Mouse (Mus musculus) hindbrain, embryonic 15.5 days (tissue): ENCODE measurements around the gene Gm16253. TPM values are rescaled to one million over a fixed set of nuclear protein-coding genes. Genes with fewer than 3 reads are reported as not detected.

Source experiments
- ATAC-seq: fragments of 200-750 bp; cut with Nextera tagmentation; 2 replicates; pipeline ENCODE4 v1.8.0; 2017; ENCODE audit warnings: low read depth, moderate number of reproducible peaks, moderate TSS enrichment; ENCODE audit not compliant: low FRiP score
- H3K27ac ChIP-seq: fragments of 300-500 bp; sonication (generic); replicated peaks from 2 replicates; pipeline ENCODE4 v1.5.1; 2015; ENCODE audit warnings: mild to moderate bottlenecking, inconsistent platforms
- H3K27me3 ChIP-seq: fragments of 300-500 bp; sonication (generic); 2 replicates; pipeline ENCODE4 v1.6.1; 2015; ENCODE audit warnings: control low read depth, inconsistent platforms
- H3K36me3 ChIP-seq: fragments of 300-500 bp; sonication (generic); 2 replicates; pipeline ENCODE4 v1.6.1; 2015; ENCODE audit warnings: control low read depth, inconsistent platforms
- H3K4me1 ChIP-seq: fragments of 300-500 bp; sonication (generic); replicated peaks from 2 replicates; pipeline ENCODE4 v1.6.1; 2015; ENCODE audit warnings: control low read depth, inconsistent platforms
- H3K4me2 ChIP-seq: fragments of 300-500 bp; sonication (generic); 2 replicates; pipeline ENCODE4 v1.6.1; 2015; ENCODE audit warnings: moderate library complexity, mild to moderate bottlenecking, inconsistent platforms
- H3K4me3 ChIP-seq: fragments of 300-500 bp; sonication (generic); 2 replicates; pipeline ENCODE4 v1.5.1; 2015; ENCODE audit warnings: mild to moderate bottlenecking, inconsistent platforms
- H3K9ac ChIP-seq: fragments of 300-500 bp; sonication (generic); 2 replicates; pipeline ENCODE4 v1.6.1; 2015; ENCODE audit warnings: inconsistent platforms
- H3K9me3 ChIP-seq: fragments of 300-500 bp; sonication (generic); 2 replicates; pipeline ENCODE4 v1.6.1; 2016; ENCODE audit warnings: control low read depth, inconsistent platforms
- WGBS: fragments of 180-500 bp; shearing (Covaris S2); methylation state at CpG from one replicate; pipeline ENCODE4 v1.1.7; 2015; 5-methylcytosine and 5-hydroxymethylcytosine counted together
- polyA plus RNA-seq: library from polyadenylated mRNA; unstranded; fragments of >200 nt; fragmentation: Nextera tagmentation; extraction: Ambion mirVana; gene quantifications from 2 replicates; pipeline ENCODE4 v1.2.1, GENCODE M21; 2015

Gene Gm16253
- polyA plus RNA-seq, result 1.8 and 2.2 TPM in 2 replicates

- 23% methylated on average over 17 of the region's 17 CpGs for WGBS
- no peaks in the 10 kb centered on the region for H3K36me3 ChIP-seq
- no peaks in the 10 kb centered on the region for H3K27me3 ChIP-seq
- peak within 1 kb of the TSS; percentile 14 for H3K4me3 ChIP-seq
- peak within 1 kb of the TSS; percentile 78 for H3K27ac ChIP-seq
- H3K4me2 ChIP-seq, result peak within 1 kb of the TSS; percentile 48
- no peaks in the 10 kb centered on the region for H3K9me3 ChIP-seq
- H3K9ac ChIP-seq, result 0 out of 2 replicates have a peak within 1 kb of the TSS, but pooled peaks have one; percentile 12
- peak; percentile 91 for ATAC-seq
- H3K4me1 ChIP-seq, result peaks cover 27% of the 10 kb centered on the region
Measured at GRCm38 (mm10) chr3:96576690-96577541, at the start of gene Gm16253. Gene Gm16253, plus strand, starts transcription at chr3:96576984.

DNA sequence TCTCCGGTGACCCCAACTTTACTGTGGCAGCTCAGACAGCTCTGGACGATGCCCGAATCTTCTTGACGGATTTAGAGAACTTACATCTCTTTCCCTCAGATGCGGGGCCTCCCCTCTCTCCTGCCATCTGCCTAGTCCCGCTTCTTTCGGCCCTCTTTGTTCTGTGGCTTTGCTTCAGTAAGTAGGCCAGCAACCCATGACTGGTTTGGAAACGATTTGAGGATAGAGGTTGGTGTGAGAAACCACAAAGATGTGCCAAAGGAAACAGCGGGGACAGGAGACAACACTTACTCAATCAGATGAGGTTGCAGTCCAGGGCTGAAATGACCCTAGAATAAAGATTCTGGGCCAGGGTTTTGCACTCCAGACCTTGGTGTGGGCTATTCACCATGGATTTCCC is 48.3 kb upstream of the Gm16253 start:
- no peak for ATAC-seq
- WGBS, result 59% methylated on average over 9 of the region's 9 CpGs

GRCm38 (mm10) chr3:96532050-96532449 is 44.7 kb upstream of the Gm16253 start:
- no peak for ATAC-seq
- Histone ChIP-seq H3K9me3 (no peaks in the 10 kb centered on the region), H3K36me3 (no peaks in the 10 kb centered on the region), H3K4me3 (no peak overlapping the region), H3K9ac (no peak overlapping the region), H3K27me3 (peaks cover 22% of the 10 kb centered on the region), H3K27ac (no peak overlapping the region), H3K4me2 (no peak overlapping the region), H3K4me1 (peaks cover 8% of the 10 kb centered on the region)
- 68% methylated on average over 7 of the region's 7 CpGs for WGBS

More for the DNA sequence above, 48.3 kb upstream of the Gm16253 start:
- H3K9me3 ChIP-seq, result no peaks in the 10 kb centered on the region
- peaks cover 13% of the 10 kb centered on the region for H3K4me1 ChIP-seq
- H3K9ac ChIP-seq, result no peak overlapping the region
- H3K4me3 ChIP-seq, result no peak overlapping the region
- H3K27me3 ChIP-seq, result peaks cover 32% of the 10 kb centered on the region
- H3K27ac ChIP-seq, result no peak overlapping the region
- H3K4me2 ChIP-seq, result 0 out of 2 replicates have a peak overlapping the region, but pooled peaks have one; percentile 97
- no peaks in the 10 kb centered on the region for H3K36me3 ChIP-seq

- 46% methylated on average over 2 of the region's 2 CpGs for WGBS
Measured at GRCm38 (mm10) chr3:96534300-96534699, 42.5 kb upstream of the Gm16253 start.

GRCm38 (mm10) chr3:96539316-96539715 is 37.5 kb upstream of the Gm16253 start:
- Histone ChIP-seq H3K4me1 (no peaks in the 10 kb centered on the region), H3K4me2 (no peak overlapping the region), H3K36me3 (no peaks in the 10 kb centered on the region), H3K9ac (no peak overlapping the region), H3K4me3 (no peak overlapping the region), H3K27ac (no peak overlapping the region), H3K27me3 (no peaks in the 10 kb centered on the region), H3K9me3 (no peaks in the 10 kb centered on the region)
- ATAC-seq, result no peak
- WGBS, result 85% methylated on average over 2 of the region's 2 CpGs

More at GRCm38 (mm10) chr3:96534300-96534699, 42.5 kb upstream of the Gm16253 start:
- H3K36me3 ChIP-seq, result no peaks in the 10 kb centered on the region
- no peak overlapping the region for H3K4me3 ChIP-seq
- no peak overlapping the region for H3K4me2 ChIP-seq
- H3K9me3 ChIP-seq, result no peaks in the 10 kb centered on the region
- H3K4me1 ChIP-seq, result no peaks in the 10 kb centered on the region
- no peak for ATAC-seq
- H3K27ac ChIP-seq, result no peak overlapping the region
- 0 out of 2 replicates have a peak, but pooled peaks cover under 1% of the 10 kb centered on the region for H3K27me3 ChIP-seq
- H3K9ac ChIP-seq, result no peak overlapping the region

DNA sequence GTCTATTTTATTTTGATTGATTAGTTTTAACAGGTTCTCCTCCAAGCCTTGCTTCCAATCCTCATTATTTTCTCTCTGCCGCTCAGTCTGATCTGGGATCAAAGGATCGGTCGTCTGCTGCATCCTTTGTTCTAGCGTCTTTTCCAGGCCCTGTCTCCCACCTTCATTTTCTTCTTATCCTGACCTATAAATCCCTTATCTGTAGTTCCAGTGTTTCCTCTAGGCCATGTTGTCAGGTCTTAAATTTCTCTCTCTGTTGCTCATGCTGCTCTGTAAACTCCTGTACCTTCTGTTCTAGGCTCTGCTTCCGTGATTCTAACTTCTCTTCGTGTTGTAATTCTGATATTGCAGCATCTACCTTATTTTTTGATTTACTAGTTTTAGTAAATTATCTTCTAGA is 36.0 kb upstream of the Gm16253 start:
- Histone ChIP-seq H3K4me1 (no peaks in the 10 kb centered on the region), H3K36me3 (no peaks in the 10 kb centered on the region), H3K27me3 (no peaks in the 10 kb centered on the region), H3K27ac (no peak overlapping the region), H3K4me3 (no peak overlapping the region), H3K4me2 (no peak overlapping the region), H3K9me3 (no peaks in the 10 kb centered on the region), H3K9ac (no peak overlapping the region)
- WGBS, result 47% methylated on average over 6 of the region's 6 CpGs
- no peak for ATAC-seq

GRCm38 (mm10) chr3:96541328-96542078 is 35.3 kb upstream of the Gm16253 start:
- WGBS, result 28% methylated on average over 14 of the region's 14 CpGs
- ATAC-seq, result no peak
- H3K4me2 ChIP-seq, result no peak overlapping the region

DNA sequence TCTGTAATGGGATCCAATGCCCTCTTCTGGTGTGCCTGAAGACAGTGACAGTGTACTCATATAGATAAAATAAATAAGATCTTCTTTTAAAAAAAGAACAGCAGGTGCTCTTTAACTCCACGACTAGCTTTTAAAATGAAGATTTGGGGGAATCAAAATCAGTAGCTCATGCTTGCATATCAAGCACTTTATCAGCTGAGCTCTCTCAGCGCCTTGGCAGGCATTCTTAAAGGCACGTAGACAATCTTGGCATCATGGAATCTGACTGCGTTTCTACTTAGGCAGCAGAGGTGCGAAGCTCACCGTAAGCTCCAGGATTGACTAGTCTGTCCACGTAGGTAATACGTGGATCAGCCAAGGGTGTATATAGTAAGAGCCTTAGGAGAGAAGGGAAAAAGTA is 34.2 kb upstream of the Gm16253 start:
- Histone ChIP-seq H3K4me1 (no peaks in the 10 kb centered on the region), H3K27ac (no peak overlapping the region), H3K27me3 (0 out of 2 replicates have a peak, but pooled peaks cover 3% of the 10 kb centered on the region), H3K4me3 (no peak overlapping the region), H3K4me2 (no peak overlapping the region), H3K9me3 (no peaks in the 10 kb centered on the region), H3K9ac (no peak overlapping the region), H3K36me3 (no peaks in the 10 kb centered on the region)
- ATAC-seq, result no peak
- 80% methylated on average over 8 of the region's 8 CpGs for WGBS

More at GRCm38 (mm10) chr3:96541328-96542078, 35.3 kb upstream of the Gm16253 start:
- Histone ChIP-seq H3K27me3 (no peaks in the 10 kb centered on the region), H3K27ac (no peak overlapping the region), H3K4me3 (no peak overlapping the region), H3K9me3 (no peaks in the 10 kb centered on the region), H3K4me1 (no peaks in the 10 kb centered on the region), H3K9ac (no peak overlapping the region), H3K36me3 (no peaks in the 10 kb centered on the region)

DNA sequence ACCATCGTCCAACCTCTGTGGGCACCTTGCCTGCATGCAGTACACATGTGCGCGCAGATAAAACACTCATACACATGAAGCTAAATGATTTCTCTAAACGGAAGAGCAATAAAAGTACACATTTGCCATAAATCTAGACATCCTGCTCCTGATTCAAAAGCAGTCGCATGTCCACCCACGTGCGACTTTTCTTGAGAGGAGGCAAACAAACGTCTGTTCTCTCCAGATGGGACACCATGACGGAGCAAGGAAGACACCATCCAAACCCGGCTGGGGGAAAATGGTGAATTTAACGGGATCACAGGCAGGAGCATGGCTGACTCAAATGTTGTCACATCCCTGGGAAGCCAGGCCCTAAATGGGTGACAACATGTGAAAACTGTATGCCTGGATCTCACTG is 33.4 kb upstream of the Gm16253 start:
- H3K4me1 ChIP-seq, result no peaks in the 10 kb centered on the region
- H3K4me2 ChIP-seq, result no peak overlapping the region
- no peak overlapping the region for H3K27ac ChIP-seq
- 88% methylated on average over 11 of the region's 11 CpGs for WGBS
- 0 out of 2 replicates have a peak, but pooled peaks cover 3% of the 10 kb centered on the region for H3K27me3 ChIP-seq
- no peaks in the 10 kb centered on the region for H3K36me3 ChIP-seq
- no peak overlapping the region for H3K4me3 ChIP-seq
- no peak overlapping the region for H3K9ac ChIP-seq
- no peak for ATAC-seq
- no peaks in the 10 kb centered on the region for H3K9me3 ChIP-seq

DNA sequence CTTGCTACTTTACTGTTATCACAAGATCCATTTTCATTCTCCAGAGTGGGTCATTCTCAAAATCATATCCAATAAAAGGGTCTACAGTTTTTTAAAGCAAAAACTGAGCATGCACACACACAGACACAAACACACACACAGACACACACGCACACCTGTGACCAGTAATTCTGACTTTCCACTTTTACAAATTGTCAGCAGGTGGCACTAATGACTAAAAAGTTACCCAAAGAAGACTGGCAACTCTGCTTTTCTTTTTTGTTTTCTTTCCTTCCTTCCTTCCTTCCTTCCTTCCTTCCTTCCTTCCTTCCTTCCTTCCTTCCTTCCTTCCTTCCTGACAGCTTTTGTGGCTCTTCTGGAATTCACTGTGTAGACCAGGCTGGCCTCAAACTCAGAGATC is 31.2 kb upstream of the Gm16253 start:
- Histone ChIP-seq H3K4me2 (no peak overlapping the region), H3K9me3 (no peaks in the 10 kb centered on the region), H3K4me3 (no peak overlapping the region), H3K27me3 (0 out of 2 replicates have a peak, but pooled peaks cover 3% of the 10 kb centered on the region), H3K36me3 (no peaks in the 10 kb centered on the region), H3K4me1 (no peaks in the 10 kb centered on the region), H3K9ac (no peak overlapping the region), H3K27ac (no peak overlapping the region)
- WGBS, result 43% methylated on average over 1 of the region's 1 CpGs
- ATAC-seq, result no peak

GRCm38 (mm10) chr3:96546880-96547279 is 29.9 kb upstream of the Gm16253 start:
- Histone ChIP-seq H3K36me3 (no peaks in the 10 kb centered on the region), H3K4me1 (0 out of 2 replicates have a peak, but pooled peaks cover 3% of the 10 kb centered on the region), H3K27ac (no peak overlapping the region), H3K4me2 (0 out of 2 replicates have a peak overlapping the region, but pooled peaks have one; percentile 36), H3K9me3 (no peaks in the 10 kb centered on the region), H3K9ac (0 out of 2 replicates have a peak overlapping the region, but pooled peaks have one; percentile 8), H3K27me3 (0 out of 2 replicates have a peak, but pooled peaks cover 3% of the 10 kb centered on the region), H3K4me3 (no peak overlapping the region)
- 0 out of 2 replicates have a peak, but pooled peaks have one; percentile 16 for ATAC-seq
- WGBS, result 41% methylated on average over 4 of the region's 4 CpGs
